Mouse (Mus musculus) neural tube, embryonic 11.5 days (tissue): ENCODE data around the gene Tmem189. TPM values are rescaled to one million over a fixed set of nuclear protein-coding genes. Genes with fewer than 3 reads are reported as not detected.

Source experiments
- ATAC-seq: fragments of 200-750 bp; cut with Nextera tagmentation; 2 replicates; pipeline ENCODE4 v1.8.0; 2017; ENCODE audit warnings: moderate number of reproducible peaks, mild to moderate bottlenecking, moderate TSS enrichment, moderate library complexity; ENCODE audit not compliant: insufficient read depth, low FRiP score, low TSS enrichment
- DNase-seq: peaks from one replicate; pipeline ENCODE4 v3.0.0-alpha.2; 2015; ENCODE audit warnings: low spot score
- H3K27ac ChIP-seq: fragments of 300-500 bp; sonication (generic); 2 replicates; pipeline ENCODE4 v1.5.1; 2014; ENCODE audit warnings: low read depth, mild to moderate bottlenecking, low read length
- H3K27me3 ChIP-seq: fragments of 300-500 bp; sonication (generic); 2 replicates; pipeline ENCODE4 v1.6.1; 2014; ENCODE audit warnings: mild to moderate bottlenecking, low read length, mixed read lengths; ENCODE audit not compliant: control insufficient read depth, insufficient read depth
- H3K36me3 ChIP-seq: fragments of 300-500 bp; sonication (generic); 2 replicates; pipeline ENCODE4 v1.6.1; 2014; ENCODE audit warnings: mild to moderate bottlenecking, low read length, moderate library complexity, mixed read lengths; ENCODE audit not compliant: control insufficient read depth, insufficient read depth
- H3K4me1 ChIP-seq: fragments of 300-500 bp; sonication (generic); 2 replicates; pipeline ENCODE4 v1.6.1; 2014; ENCODE audit warnings: low read length, mixed read lengths; ENCODE audit not compliant: control insufficient read depth, insufficient read depth
- H3K4me2 ChIP-seq: fragments of 300-500 bp; sonication (generic); 2 replicates; pipeline ENCODE4 v1.6.1; 2014; ENCODE audit warnings: low read depth, mild to moderate bottlenecking, moderate library complexity
- H3K4me3 ChIP-seq: fragments of 300-500 bp; sonication (generic); 2 replicates; pipeline ENCODE4 v1.5.1; 2014; ENCODE audit warnings: low read depth, low read length
- H3K9ac ChIP-seq: fragments of 300-500 bp; sonication (generic); 2 replicates; pipeline ENCODE4 v1.6.1; 2014; ENCODE audit warnings: mild to moderate bottlenecking, low read length
- H3K9me3 ChIP-seq: fragments of 300-500 bp; sonication (generic); 2 replicates; pipeline ENCODE4 v1.6.1; 2016; ENCODE audit warnings: low read length; ENCODE audit not compliant: control insufficient read depth
- WGBS: fragments of 180-500 bp; shearing (Covaris S2); extraction: QIAGEN DNeasy Blood & Tissue Kit; methylation state at CpG from one replicate; pipeline ENCODE4 v1.1.7; 2014; 5-methylcytosine and 5-hydroxymethylcytosine counted together
- polyA plus RNA-seq: library from polyadenylated mRNA; unstranded; fragments of >200 nt; fragmentation: Nextera tagmentation; extraction: Ambion mirVana; gene quantifications from 2 replicates; pipeline ENCODE4 v1.2.1, GENCODE M21; 2014

Tmem189 gene
- polyA plus RNA-seq, 1 experiment from 2014 or later: 40.4 TPM

DNA sequence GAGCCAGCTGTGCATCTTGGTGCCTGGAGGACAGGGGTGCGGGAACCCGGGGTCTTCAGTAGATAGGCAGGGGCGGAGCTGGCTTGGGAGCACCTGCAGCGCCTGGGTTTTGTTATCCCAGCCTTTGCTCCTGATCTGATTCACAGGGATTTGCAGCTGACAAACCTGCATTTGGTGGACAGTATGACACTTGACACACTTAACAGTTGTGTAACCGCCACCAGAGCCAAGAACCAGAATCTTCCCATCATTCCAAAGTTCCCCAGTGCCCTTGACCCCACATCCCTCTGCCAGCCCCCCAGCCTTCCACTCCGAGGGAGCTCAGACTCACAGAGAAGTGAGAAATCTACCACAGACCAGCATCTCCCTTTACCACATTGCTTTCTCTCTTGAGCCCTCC lies 32.9 kb upstream of the Tmem189 start:
- ATAC-seq: no peak
- DNase-seq: no peak
- WGBS: 70% methylated on average over 6 of the region's 6 CpGs

DNA sequence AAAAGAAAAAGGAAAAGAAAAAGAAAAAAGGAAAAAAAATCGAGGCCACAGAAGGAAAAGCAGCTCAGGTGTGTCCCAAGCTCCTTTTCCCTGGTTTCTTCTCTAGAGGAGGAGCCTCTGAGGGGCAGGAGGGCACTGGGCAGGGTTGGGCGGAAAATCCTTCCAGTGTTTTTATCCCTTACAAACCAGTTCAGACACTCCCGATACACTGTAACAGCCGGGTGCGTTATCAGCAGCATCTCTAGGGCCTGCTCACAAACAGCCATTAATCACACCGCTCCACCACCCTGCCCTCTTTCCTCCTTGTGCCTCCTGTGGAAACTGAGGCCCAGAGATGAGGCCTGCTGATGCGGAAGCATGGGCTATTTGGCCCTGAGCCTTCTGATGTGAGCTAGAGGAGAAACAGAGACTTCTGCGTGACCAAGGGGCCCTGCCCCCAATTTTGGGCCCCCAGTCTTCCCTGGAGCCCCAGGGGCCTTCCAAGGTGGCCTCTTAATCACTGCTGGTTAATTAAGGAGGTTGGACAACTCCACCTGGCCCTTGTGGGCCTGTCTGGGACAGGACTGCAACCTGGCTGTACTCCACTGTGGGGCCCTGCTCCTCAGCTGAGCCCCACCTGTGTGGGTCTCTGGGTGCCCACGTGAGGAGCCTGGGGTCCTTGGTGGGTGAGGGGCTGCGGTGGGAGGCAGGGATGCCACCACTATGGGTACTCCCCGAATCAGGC lies 31.7 kb upstream of the Tmem189 start:
- Histone ChIP-seq H3K4me3 (no peak overlapping the region), H3K4me1 (no peaks in the 10 kb centered on the region)
- no peak for ATAC-seq

More for the DNA sequence above, 32.9 kb upstream of the Tmem189 start:
- 0 out of 2 replicates have a peak, but pooled peaks cover 3% of the 10 kb centered on the region for H3K9me3 ChIP-seq
- no peaks in the 10 kb centered on the region for H3K36me3 ChIP-seq
- H3K4me2 ChIP-seq: no peak overlapping the region
- H3K27ac ChIP-seq: no peak overlapping the region
- H3K4me1 ChIP-seq: no peaks in the 10 kb centered on the region
- H3K27me3 ChIP-seq: no peaks in the 10 kb centered on the region
- H3K9ac ChIP-seq: no peak overlapping the region
- H3K4me3 ChIP-seq: no peak overlapping the region

DNA sequence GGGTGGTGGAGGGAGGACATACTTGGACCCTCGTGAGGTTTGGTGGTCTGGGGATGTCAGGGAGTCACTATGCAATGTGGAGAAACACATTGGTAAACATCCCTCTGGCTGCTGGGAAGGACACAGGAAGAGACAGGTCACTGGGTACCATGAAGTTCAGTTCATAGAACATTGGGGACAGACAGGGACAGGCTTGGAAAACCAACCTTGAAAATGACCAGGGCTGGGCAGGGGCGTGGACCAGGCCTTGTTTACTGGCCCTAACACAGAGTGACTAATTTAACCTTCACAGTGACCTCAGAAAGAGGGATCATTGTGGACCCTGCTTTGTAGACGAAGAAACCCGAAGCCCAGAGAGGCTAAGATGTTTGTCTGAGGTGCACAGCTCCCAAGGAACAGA lies 29.9 kb upstream of the Tmem189 start:
- Histone ChIP-seq H3K36me3 (no peaks in the 10 kb centered on the region), H3K27me3 (no peaks in the 10 kb centered on the region), H3K4me3 (no peak overlapping the region), H3K9ac (no peak overlapping the region), H3K27ac (no peak overlapping the region), H3K4me1 (no peaks in the 10 kb centered on the region), H3K9me3 (no peaks in the 10 kb centered on the region), H3K4me2 (no peak overlapping the region)
- ATAC-seq: no peak
- no peak for DNase-seq
- 78% methylated on average over 4 of the region's 4 CpGs for WGBS

More for the DNA sequence above, 31.7 kb upstream of the Tmem189 start:
- H3K36me3 ChIP-seq: no peaks in the 10 kb centered on the region
- H3K27me3 ChIP-seq: no peaks in the 10 kb centered on the region
- H3K9me3 ChIP-seq: 0 out of 2 replicates have a peak, but pooled peaks cover 3% of the 10 kb centered on the region
- DNase-seq: no peak
- no peak overlapping the region for H3K9ac ChIP-seq
- H3K4me2 ChIP-seq: no peak overlapping the region
- WGBS: 75% methylated on average over 11 of the region's 11 CpGs
- H3K27ac ChIP-seq: no peak overlapping the region

DNA sequence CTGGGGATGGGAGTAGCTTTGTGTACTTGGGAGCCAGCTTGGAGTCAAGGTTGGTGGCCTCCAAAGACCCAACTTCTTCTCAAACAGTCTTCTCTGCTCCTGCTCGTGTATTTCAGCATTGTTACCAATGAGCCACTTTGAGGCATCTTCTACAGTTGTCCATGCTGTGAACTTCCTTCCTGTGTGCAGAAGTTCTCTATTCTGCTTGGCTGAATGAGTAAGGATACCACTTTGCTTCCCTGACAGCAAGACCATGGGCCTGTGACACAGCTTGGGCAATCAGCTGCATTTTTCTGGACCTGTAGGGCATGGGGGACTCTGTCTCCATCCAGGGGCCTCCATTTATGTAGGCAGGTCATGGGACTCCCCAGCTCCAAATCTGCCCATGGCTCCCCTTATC lies 27.6 kb upstream of the Tmem189 start:
- no peak overlapping the region for H3K4me2 ChIP-seq
- H3K36me3 ChIP-seq: no peaks in the 10 kb centered on the region
- H3K27ac ChIP-seq: no peak overlapping the region
- DNase-seq (no peak), ATAC-seq (no peak)
- H3K27me3 ChIP-seq: no peaks in the 10 kb centered on the region
- no peaks in the 10 kb centered on the region for H3K4me1 ChIP-seq
- WGBS: 79% methylated on average over 1 of the region's 1 CpGs
- no peak overlapping the region for H3K9ac ChIP-seq
- no peaks in the 10 kb centered on the region for H3K9me3 ChIP-seq
- H3K4me3 ChIP-seq: no peak overlapping the region

DNA sequence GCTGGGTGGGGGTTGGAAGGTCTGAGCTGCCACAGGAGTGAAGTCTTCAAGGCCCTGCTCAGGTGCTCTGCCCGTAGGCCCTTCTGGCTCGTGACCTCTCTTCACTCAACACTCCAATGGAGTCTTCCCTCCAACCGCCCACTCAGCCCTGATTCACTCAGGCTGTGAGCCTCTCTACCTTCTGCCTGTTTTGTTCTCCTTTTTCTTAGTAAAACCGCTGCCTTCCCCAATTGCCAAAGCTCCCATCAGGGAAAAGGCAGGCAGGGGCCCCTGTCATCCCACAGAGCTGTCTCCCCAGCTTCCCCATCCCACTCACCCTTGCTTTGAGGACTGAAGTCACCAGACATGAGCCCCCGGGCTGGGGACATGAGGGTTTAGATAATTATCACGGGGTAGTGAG lies 25.4 kb upstream of the Tmem189 start:
- no peaks in the 10 kb centered on the region for H3K27me3 ChIP-seq
- no peak overlapping the region for H3K4me3 ChIP-seq
- 79% methylated on average over 6 of the region's 6 CpGs for WGBS
- no peak overlapping the region for H3K4me2 ChIP-seq
- H3K9ac ChIP-seq: no peak overlapping the region
- no peaks in the 10 kb centered on the region for H3K4me1 ChIP-seq
- H3K9me3 ChIP-seq: no peaks in the 10 kb centered on the region
- no peaks in the 10 kb centered on the region for H3K36me3 ChIP-seq
- DNase-seq (no peak), ATAC-seq (no peak)
- no peak overlapping the region for H3K27ac ChIP-seq

DNA sequence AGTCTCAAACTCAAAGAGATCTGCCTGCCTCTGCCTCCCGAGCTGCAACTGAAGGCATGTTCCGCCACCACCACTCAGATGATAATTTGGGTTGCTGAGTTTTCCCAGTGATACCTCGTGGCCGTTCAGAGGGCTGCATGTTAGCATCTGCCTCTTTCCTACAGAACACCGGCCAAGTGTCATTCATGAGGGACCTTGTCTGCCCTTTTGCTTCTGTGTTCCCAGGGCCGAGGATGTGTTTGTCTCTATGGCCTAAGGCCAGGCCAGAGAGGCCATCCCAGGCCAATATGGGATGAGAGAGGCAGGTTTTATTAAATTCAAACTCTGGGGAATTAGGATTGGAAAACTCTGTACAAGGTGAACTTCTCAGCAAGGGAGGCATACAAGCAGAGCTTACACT lies 24.7 kb upstream of the Tmem189 start:
- Histone ChIP-seq H3K9me3 (no peaks in the 10 kb centered on the region), H3K27ac (no peak overlapping the region), H3K4me1 (no peaks in the 10 kb centered on the region), H3K4me2 (no peak overlapping the region), H3K4me3 (no peak overlapping the region), H3K36me3 (no peaks in the 10 kb centered on the region), H3K9ac (no peak overlapping the region), H3K27me3 (no peaks in the 10 kb centered on the region)
- ATAC-seq (no peak), DNase-seq (no peak)
- 92% methylated on average over 6 of the region's 6 CpGs for WGBS

DNA sequence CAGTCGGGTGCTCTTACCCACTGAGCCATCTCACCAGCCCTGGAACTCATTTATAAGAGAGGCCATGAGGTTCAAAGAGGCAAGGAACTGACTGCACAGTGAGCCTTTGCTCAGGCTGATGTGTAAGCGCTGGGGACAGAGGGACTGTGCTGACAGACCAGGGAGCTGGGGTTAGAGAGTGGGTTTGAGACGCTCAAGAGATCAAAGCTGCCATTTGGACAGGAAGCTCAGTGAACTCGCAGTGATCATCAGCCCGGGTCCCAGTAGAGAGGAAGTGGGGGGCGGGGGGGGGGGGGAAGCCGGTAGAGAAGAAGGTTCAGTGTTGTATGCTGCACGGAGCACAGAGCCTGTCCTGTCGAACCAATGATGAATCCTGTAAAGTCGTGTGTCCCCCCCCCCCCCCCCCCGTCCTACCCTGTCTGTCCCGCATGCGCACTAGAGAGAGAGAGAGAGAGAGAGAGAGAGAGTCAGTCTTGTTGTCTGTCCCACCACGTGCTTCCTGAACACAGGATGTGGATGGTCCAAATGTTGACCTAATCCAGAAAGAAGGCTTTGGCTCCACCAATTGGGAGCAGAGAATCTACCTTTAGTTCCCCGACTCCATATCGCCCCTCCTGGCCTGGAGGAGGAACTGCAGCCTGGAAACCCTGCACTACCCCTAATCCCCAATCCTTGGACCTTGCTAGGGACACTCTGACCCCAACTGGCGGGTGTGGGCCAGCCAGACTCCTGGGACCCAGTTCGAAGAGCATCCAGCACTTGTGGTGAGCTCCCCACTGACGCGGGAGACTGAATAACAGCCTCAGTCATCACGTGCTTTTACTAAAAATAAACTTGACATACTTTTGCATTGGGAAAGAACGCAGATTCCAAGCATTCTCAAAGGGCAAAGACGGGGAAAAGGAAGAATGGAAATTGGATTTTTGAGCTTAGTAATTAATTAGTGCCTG lies 23.5 kb upstream of the Tmem189 start:
- WGBS: 73% methylated on average over 20 of the region's 23 CpGs
- H3K9me3 ChIP-seq: no peaks in the 10 kb centered on the region
- ATAC-seq: no peak

DNA sequence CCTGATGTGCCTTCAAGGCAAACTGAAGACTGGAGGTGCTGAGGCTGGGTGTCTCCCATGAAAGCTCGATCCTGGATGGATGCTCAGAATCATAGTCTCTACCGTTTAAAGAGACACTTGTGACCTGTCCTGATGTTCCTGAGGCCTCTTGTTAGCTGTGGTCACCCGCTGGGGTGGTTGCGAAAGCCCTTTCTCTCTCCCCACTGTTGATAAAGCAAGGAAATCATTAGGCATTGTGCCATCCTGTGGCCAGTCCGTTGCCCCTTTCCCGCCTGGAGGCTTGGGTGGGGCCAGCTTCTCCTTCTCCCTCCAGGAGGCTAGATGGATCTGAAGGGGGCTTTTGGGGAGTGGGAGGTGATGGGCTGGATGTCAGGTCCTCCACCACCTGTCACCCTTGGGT lies 21.0 kb upstream of the Tmem189 start:
- no peaks in the 10 kb centered on the region for H3K36me3 ChIP-seq
- ATAC-seq (no peak), DNase-seq (no peak)
- H3K27ac ChIP-seq: no peak overlapping the region
- no peaks in the 10 kb centered on the region for H3K9me3 ChIP-seq
- WGBS: 69% methylated on average over 6 of the region's 6 CpGs
- no peaks in the 10 kb centered on the region for H3K4me1 ChIP-seq
- H3K4me3 ChIP-seq: no peak overlapping the region
- H3K4me2 ChIP-seq: no peak overlapping the region
- no peaks in the 10 kb centered on the region for H3K27me3 ChIP-seq
- no peak overlapping the region for H3K9ac ChIP-seq

More for the DNA sequence above, 23.5 kb upstream of the Tmem189 start:
- Histone ChIP-seq H3K27me3 (no peaks in the 10 kb centered on the region), H3K27ac (no peak overlapping the region), H3K36me3 (no peaks in the 10 kb centered on the region), H3K4me1 (no peaks in the 10 kb centered on the region), H3K9ac (no peak overlapping the region), H3K4me3 (no peak overlapping the region), H3K4me2 (no peak overlapping the region)
- no peak for DNase-seq
